Comparison of ENCODE assay signal across 15 mouse cellular contexts in genomic region chr4:58419225-58419624, GRCm38 (mm10).
DNase-seq lines count a peak whose midpoint lies in the region; ATAC-seq lines count a peak whose summit lies in the region.
"Had no signal": no experiment of that assay in that cellular context is flagged by ENCODE, and none has a peak within 500 bp of the region (broad histone marks: within the 10 kb centered on the region; RNA-seq: fewer than 3 reads in every experiment).

No protein-coding gene starts in this region.

- H3K4me2 ChIP-seq in embryonic facial prominence, embryonic 14.5 days (ENCODE audit: low read depth, low read length): no peak overlapping the region
- H3K4me2 ChIP-seq: liver, embryonic 13.5 days; midbrain, embryonic 11.5 days; neural tube, embryonic 13.5 days had no signal

- no peak overlapping the region for H3K4me3 ChIP-seq in embryonic facial prominence, embryonic 14.5 days (ENCODE audit: low read depth, low read length)
- no peak overlapping the region for H3K4me3 ChIP-seq in embryonic facial prominence, embryonic 10.5 days
- H3K4me3 ChIP-seq: erythroblast, embryonic 14.5 days; liver, embryonic 13.5 days; neural tube, embryonic 13.5 days had no signal

- ATAC-seq in embryonic facial prominence, embryonic 14.5 days (ENCODE audit: low read depth): no peak
- ATAC-seq: inflammation-experienced regulatory T-cells, adult 6 months had no signal

- H3K9ac ChIP-seq in embryonic facial prominence, embryonic 14.5 days (ENCODE audit: low read depth, low read length): no peak overlapping the region
- H3K9ac ChIP-seq: liver, embryonic 13.5 days; neural tube, embryonic 13.5 days had no signal

- H3K27me3 ChIP-seq in embryonic facial prominence, embryonic 14.5 days (replicated peaks; ENCODE audit: control insufficient read depth, insufficient read depth, low read length): no peaks in the 10 kb centered on the region
- no peaks in the 10 kb centered on the region for H3K27me3 ChIP-seq in embryonic facial prominence, embryonic 10.5 days (replicated peaks; ENCODE audit: low read depth, poor library complexity, severe bottlenecking)
- H3K27me3 ChIP-seq: liver, embryonic 13.5 days; neural tube, embryonic 13.5 days had no signal

- peaks cover 10% of the 10 kb centered on the region; the same call in 1 of the 2 replicates for H3K4me1 ChIP-seq in embryonic facial prominence, embryonic 14.5 days (ENCODE audit: control insufficient read depth, insufficient read depth, low read length)
- H3K4me1 ChIP-seq in embryonic facial prominence, embryonic 10.5 days: peaks cover 16% of the 10 kb centered on the region
- H3K4me1 ChIP-seq: liver, embryonic 13.5 days; neural tube, embryonic 13.5 days had no signal

- no peaks in the 10 kb centered on the region for H3K36me3 ChIP-seq in embryonic facial prominence, embryonic 14.5 days (ENCODE audit: control insufficient read depth, insufficient read depth, low read length)
- H3K36me3 ChIP-seq in embryonic facial prominence, embryonic 10.5 days (replicated peaks): no peaks in the 10 kb centered on the region
- H3K36me3 ChIP-seq: liver, embryonic 13.5 days; neural tube, embryonic 13.5 days had no signal

- DNase-seq in embryonic facial prominence, embryonic 14.5 days (ENCODE audit: low spot score): peak; percentile 22
- no peak for DNase-seq in embryonic facial prominence, embryonic 10.5 days (ENCODE audit: low spot score)
- DNase-seq in kidney, postnatal 14 days: peak; percentile 24
- no peak for DNase-seq in kidney, adult 18-20 months
- DNase-seq in retina, embryonic 14.5 days (ENCODE audit: low spot score): peak; percentile 13
- no peak for DNase-seq in retina, postnatal 1 day
- no peak for DNase-seq in cerebellum, postnatal 14 days
- no peak for DNase-seq in cerebellum, adult 9-10 months
- DNase-seq: cerebellum, adult 8-10 months; heart, postnatal 14 days; liver, embryonic 13.5 days had no signal

- H3K9me3 ChIP-seq in embryonic facial prominence, embryonic 14.5 days (ENCODE audit: control insufficient read depth, low read length): no peaks in the 10 kb centered on the region
- 0 out of 2 replicates have a peak, but pooled peaks cover 3% of the 10 kb centered on the region for H3K9me3 ChIP-seq in embryonic facial prominence, embryonic 10.5 days
- H3K9me3 ChIP-seq: liver, embryonic 13.5 days; neural tube, embryonic 13.5 days had no signal

- no peak overlapping the region for H3K27ac ChIP-seq in embryonic facial prominence, embryonic 14.5 days (replicated peaks; ENCODE audit: low read depth, low read length)
- no peak overlapping the region for H3K27ac ChIP-seq in embryonic facial prominence, embryonic 10.5 days (replicated peaks)
- H3K27ac ChIP-seq: liver, embryonic 13.5 days; neural tube, embryonic 13.5 days had no signal

- 35% methylated on average over 5 of the region's 5 CpGs for WGBS in embryonic facial prominence, embryonic 14.5 days
- WGBS in embryonic facial prominence, embryonic 10.5 days: 42% methylated on average over 5 of the region's 5 CpGs

Comparison
In these comparisons a context has a peak if more than half of its experiments do, and no peak if none do; other contexts are left out.
1. DNase-seq: peak in embryonic facial prominence, embryonic 14.5 days (single experiment), kidney, postnatal 14 days (single experiment) and retina, embryonic 14.5 days (single experiment); none in embryonic facial prominence, embryonic 10.5 days (single experiment), kidney, adult 18-20 months (single experiment), retina, postnatal 1 day (single experiment), cerebellum, postnatal 14 days (0 of 2) and cerebellum, adult 9-10 months (single experiment).